Mouse (Mus musculus): ENCODE measurements around the gene Sdhb.

Gene Sdhb

DNA sequence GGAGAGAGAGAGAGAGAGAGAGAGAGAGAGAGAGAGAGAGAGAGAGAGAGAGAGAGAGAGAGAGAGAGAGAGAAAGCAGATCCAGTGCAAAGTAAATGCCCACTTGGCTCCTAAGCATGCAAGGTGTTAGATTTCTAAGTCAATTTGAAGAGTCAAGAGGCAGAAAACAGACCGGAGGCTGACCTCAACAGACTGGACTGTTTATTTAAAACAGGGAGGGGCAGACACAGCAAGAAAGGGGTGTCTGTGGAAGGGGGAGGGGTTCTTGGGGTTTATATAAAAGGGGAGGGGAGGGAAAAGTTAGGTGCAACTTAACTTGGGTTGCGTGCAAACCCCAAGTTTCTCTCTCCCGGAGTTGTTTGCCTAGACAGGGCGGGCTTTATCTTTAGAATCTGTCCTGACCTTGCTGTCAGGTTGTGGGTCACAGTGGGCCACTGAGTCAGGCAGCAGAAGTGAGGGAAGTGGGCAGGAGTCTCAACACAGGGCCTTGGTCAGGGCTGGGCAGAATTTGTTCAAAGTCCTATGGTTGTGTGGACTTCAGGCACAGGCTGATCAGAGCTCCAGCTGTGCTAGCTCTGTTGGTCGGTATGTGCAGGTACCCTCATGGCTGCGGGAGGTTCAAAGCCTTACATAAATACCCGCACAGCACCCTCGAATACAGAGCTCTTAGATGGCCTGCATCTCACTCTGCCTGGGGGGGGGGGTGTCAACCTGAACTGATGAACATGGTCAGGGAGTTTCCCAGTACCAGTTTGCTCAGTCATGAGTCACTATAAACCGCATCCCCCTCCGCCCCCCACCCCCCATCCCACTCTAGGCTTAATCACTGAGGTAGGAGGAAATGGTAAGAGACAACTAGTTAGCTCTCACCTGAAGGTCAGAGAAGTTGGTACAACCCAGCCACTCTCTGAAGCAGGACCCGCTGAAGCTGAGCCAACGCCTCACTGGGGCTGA lies 13.2 kb upstream of the Sdhb start:
- in situ Hi-C loops (cut with MboI, MseI): loop anchor here (10.0 kb wide), 1 partner anchor 597 kb away; no protein-coding TSS in a partner anchor

- in situ Hi-C loops (cut with MboI, MseI): loop anchor here (10.0 kb wide), 1 partner anchor 596 kb away; no protein-coding TSS in a partner anchor
Measured at GRCm38 (mm10) chr4:140948481-140948880, 12.5 kb upstream of the Sdhb start.

DNA sequence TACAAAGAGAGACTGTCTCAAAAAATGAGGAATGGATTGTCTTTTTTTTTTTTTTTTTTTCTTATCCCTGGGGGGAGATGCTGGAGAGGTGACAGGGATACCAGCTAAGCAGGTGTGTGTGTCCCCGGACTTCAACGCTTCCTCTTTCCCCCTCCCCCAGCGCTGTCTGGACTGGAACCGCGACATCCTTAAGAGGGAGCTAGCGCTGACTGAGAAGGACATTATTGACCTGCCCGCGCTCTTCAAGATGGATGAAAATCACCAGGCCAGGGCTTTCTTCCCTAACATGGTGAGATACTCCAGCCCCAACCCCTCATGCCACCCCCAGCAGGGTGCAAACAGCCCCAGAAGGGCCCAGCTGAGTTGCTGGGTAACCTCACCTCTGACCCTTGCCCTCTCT lies 12.0 kb upstream of the Sdhb start:
- in situ Hi-C loops (cut with MboI, MseI): loop anchor here (10.0 kb wide), 1 partner anchor 596 kb away; no protein-coding TSS in a partner anchor

GRCm38 (mm10) chr4:140949616-140950015 lies 11.4 kb upstream of the Sdhb start:
- in situ Hi-C loops (cut with MboI, MseI): loop anchor here (10.0 kb wide), 2 partner anchors 115 to 595 kb away; partner anchors contain the start of gene Crocc

- in situ Hi-C loops (cut with MboI, MseI): loop anchor here (10.0 kb wide), 1 partner anchor 114 kb away; the partner anchor contains the start of gene Crocc
Measured at GRCm38 (mm10) chr4:140950574-140950973, 10.4 kb upstream of the Sdhb start.

GRCm38 (mm10) chr4:140951861-140952641 lies 9.0 kb upstream of the Sdhb start:
- in situ Hi-C loops (cut with MboI, MseI): loop anchor here (10.0 kb wide), 1 partner anchor 113 kb away; the partner anchor contains the start of gene Crocc

GRCm38 (mm10) chr4:140957131-140957702 lies 3.8 kb upstream of the Sdhb start:
- in situ Hi-C loops (cut with MboI, MseI): loop anchor here (5.0 to 10.0 kb wide), 2 partner anchors 50 to 108 kb away; partner anchors contain the start of genes Crocc and Padi2

DNA sequence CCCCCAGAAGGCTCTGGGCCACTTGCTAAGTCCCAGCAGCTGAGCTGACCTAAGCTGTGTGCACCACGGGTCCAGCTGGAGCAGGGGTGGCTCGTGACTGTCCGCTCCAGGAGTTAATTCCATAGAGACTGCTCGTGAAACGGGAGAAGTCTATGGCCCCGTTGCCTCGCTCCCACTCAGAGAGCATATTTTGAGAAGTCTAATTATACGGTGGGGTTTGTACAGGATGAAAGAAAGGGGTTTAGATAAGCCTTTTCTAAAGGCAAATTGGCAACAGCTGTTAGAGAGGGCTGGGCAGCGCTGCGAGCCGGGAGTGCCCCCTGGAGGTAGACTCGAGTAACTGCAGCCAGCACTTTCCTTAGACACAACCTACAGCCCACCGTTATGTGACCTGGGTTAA lies 3.3 kb upstream of the Sdhb start:
- in situ Hi-C loops (cut with MboI, MseI): loop anchor here (5.0 to 10.0 kb wide), 2 partner anchors 50 to 107 kb away; partner anchors contain the start of genes Crocc and Padi2

- in situ Hi-C loops (cut with MboI, MseI): loop anchor here (5.0 to 10.0 kb wide), 2 partner anchors 51 to 106 kb away; partner anchors contain the start of genes Crocc and Padi2
Measured at GRCm38 (mm10) chr4:140958319-140958718, 2.7 kb upstream of the Sdhb start.

GRCm38 (mm10) chr4:140959128-140959679 lies 1.8 kb upstream of the Sdhb start:
- in situ Hi-C loops (cut with MboI, MseI): loop anchor here (5.0 to 10.0 kb wide), 2 partner anchors 52 to 106 kb away; partner anchors contain the start of genes Crocc and Padi2

- in situ Hi-C loops (cut with MboI, MseI): loop anchor here (5.0 to 10.0 kb wide), 2 partner anchors 53 to 105 kb away; partner anchors contain the start of genes Crocc and Padi2
Measured at GRCm38 (mm10) chr4:140959715-140960479, 1.1 kb upstream of the Sdhb start.

GRCm38 (mm10) chr4:140961467-140962206 lies 634 bp downstream of the Sdhb start:
- in situ Hi-C loops (cut with MboI, MseI): no loop called here

DNA sequence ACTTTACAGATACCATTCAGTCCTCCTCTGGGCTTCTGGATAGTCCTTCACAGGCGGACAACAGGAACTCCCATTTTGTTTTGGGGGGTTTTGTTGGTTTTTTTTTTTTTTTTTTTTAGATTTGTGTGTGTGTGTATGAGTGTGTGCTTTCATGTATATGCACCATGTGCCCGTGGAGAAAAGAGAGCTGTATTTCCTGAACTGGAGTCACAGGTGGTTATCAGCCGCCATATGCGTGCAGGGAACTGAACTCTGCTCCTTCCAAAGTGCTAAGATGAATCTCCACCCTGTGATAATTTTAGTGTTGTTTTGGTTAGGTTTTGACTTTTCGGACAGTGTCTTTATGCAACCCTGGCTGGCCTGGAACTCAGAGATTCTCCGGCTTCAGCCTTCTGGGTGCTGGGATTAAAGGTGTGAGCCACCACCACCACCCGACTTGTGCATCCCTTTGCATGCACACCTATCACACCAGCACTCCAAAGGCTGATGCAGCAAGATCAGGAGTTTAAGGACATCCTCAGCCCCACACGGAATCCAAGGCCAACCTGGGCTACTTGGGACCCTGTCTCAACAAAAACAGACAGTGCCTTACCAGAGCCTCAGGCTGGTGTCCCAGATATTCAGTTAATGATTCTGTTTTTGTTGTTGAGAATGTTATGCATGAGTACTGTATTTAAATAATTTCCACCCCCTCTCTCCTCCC lies 1.4 kb downstream of the Sdhb start:
- in situ Hi-C loops (cut with MboI, MseI): no loop called here

GRCm38 (mm10) chr4:140962950-140963349 lies 1.9 kb downstream of the Sdhb start:
- in situ Hi-C loops (cut with MboI, MseI): no loop called here

- in situ Hi-C loops (cut with MboI, MseI): no loop called here
Measured at GRCm38 (mm10) chr4:140963941-140964597, 3.1 kb downstream of the Sdhb start.

- in situ Hi-C loops (cut with MboI, MseI): no loop called here
Measured at GRCm38 (mm10) chr4:140964620-140965019, 3.6 kb downstream of the Sdhb start.

GRCm38 (mm10) chr4:140967386-140968159 lies 6.6 kb downstream of the Sdhb start:
- in situ Hi-C loops (cut with MboI, MseI): no loop called here

All from T-helper 1 cell (primary cell).